Mouse (Mus musculus): Measurements from ENCODE around the gene Wdpcp. TPM values are rescaled to one million over a fixed set of nuclear protein-coding genes. Genes with fewer than 3 reads are reported as not detected.
"Not testable (repeated sequence)": the region's sequence is repeated elsewhere in the genome, so short reads cannot be mapped to it uniquely, and the experiment has no call there.

Gene Wdpcp
- total RNA-seq (2021) = 10 to 100 TPM; 11.1 to 13.8 TPM

DNA sequence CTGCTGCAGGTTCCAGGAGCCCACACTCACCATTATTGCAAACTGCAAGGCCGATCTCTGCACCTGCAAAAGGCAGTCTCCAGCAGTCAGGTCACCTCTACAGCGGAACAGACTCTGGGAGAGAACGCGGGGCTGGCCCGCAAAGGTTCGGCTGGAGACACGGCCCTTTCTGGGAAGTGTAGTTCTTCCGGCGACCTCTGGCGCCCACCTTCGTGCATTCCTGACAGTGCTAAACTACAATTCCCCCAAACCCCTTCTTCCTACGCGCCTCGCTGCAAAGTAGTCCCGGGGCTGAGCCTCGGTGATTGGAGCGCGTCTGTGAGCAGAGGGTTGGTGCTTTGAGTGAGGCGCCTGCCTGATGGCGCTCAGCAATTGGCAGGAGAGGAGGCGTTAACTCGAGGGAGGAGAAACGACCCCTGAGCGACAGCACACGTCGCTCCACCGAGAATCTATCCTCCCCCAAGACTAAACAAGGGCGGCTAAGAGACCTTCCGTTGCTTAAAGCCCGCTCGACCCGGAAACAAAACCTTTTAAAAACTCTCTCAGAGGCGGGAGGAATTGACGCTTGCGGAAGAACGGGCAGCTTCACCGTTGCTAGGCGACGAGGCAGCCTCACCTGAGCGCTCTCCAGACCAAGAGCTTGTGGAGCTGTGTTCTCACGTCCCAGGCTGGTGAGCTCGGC is at the start of gene Wdpcp, which contains the start of gene Mdh1:
Gene Wdpcp (plus strand): TSS at position 536 of the 682 bp plus-strand sequence.
Gene Mdh1 (minus strand): TSS at position 668 of the 682 bp plus-strand sequence.
- peak; percentile 96 to 97 for DNase-seq (ENCODE audit: low spot score in 2 of 2)
- intact Hi-C loops (cut with DNase I) = loop anchor here (5.0 kb wide), 1 partner anchor 430 kb away; the partner anchor contains the start of gene Otx1

DNA sequence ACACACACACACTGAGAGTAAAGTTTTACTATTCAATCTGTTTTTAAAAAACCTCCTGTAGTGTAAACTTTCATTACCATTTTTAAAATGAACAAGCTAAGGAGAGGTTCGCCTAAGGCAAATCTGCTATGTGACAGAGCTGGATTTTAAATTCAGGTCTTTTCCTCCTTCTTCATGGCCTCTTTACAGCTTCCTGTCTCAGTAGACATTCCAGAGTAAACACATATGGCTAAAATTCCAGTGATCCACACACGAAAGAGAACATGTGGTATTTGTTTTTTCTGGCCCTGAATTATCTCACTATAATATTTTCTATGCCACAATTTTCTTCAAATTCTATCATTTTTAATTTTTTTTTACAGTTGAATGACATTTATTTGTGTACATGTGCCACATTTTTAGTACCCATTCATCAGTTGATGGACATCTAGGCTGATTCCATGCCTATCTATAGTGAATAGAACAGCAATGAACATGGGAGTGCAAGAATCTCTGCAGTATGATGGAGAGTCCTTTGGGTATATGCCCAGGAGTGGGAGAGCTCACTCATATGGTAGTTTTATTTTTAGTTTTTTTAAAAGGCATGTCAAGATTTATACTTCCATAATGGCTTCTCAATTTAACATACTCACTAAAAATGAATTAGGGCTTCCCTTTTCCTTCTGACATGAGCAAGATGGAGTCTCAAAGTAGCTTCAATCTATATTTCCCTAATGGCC is 43.2 kb upstream of the Wdpcp start:
- DNase-seq (ENCODE audit: low spot score in 2 of 2) = no peak
- intact Hi-C loops (cut with DNase I) = no loop called here

- intact Hi-C loops (cut with DNase I); DNase-seq (ENCODE audit: low spot score in 2 of 2): not testable (repeated sequence)
Observed at GRCm38 (mm10) chr11:21530856-21531255, 41.2 kb upstream of the Wdpcp start.

GRCm38 (mm10) chr11:21540072-21540471 is 32.0 kb upstream of the Wdpcp start:
- intact Hi-C loops (cut with DNase I) = no loop called here
- no peak for DNase-seq (ENCODE audit: low spot score in 2 of 2)

GRCm38 (mm10) chr11:21540622-21541021 is 31.4 kb upstream of the Wdpcp start:
- intact Hi-C loops (cut with DNase I) = no loop called here
- DNase-seq (ENCODE audit: low spot score in 2 of 2) = no peak

- intact Hi-C loops (cut with DNase I) = no loop called here
- no peak for DNase-seq (ENCODE audit: low spot score in 2 of 2)
Observed at GRCm38 (mm10) chr11:21542731-21543130, 29.3 kb upstream of the Wdpcp start.

- DNase-seq (ENCODE audit: low spot score in 2 of 2) = peak in 1 of 2 experiments; percentile 22
- intact Hi-C loops (cut with DNase I) = no loop called here
Observed at GRCm38 (mm10) chr11:21545021-21545420, 27.0 kb upstream of the Wdpcp start.

- intact Hi-C loops (cut with DNase I) = no loop called here
- no peak for DNase-seq (ENCODE audit: low spot score in 2 of 2)
Observed at GRCm38 (mm10) chr11:21545951-21546350, 26.1 kb upstream of the Wdpcp start.

DNA sequence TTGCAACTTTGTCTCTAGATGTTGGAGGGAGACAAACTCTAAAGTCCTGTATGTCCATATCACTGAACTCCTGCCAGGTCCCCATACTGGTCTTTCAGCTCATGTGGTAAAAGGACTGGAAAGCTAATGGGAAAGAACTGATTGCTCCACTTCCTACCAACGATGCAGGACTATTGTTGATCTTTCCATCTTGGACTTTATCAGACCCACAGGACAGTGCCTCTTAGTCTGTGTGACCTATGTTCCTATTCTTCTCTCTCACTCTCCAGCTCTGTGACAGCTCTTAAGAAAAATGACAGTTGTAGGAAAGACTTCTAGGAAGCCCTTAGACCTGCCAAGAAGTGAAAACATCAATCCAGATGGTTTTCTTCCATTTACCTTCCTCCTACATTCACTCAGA is 25.4 kb upstream of the Wdpcp start:
- intact Hi-C loops (cut with DNase I) = no loop called here
- no peak for DNase-seq (ENCODE audit: low spot score in 2 of 2)

DNA sequence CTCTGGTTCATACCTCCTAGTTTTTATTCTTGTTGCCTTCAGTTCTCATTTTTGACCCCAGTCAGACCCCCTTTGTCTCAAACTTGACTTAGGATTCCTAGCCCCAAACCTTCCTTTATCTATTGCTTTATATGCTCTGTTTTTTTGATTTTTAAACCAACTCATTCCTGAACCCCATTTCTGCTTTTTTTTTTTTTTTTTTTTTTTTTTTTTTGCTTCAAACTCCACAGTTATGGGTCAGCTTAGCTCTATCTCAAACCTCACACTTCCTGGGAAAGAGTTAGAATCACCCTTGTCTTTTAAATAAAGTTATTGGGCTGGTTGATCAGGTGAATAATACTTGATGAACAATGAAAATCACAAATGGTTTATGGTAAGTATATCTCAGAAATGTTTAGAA is 24.5 kb upstream of the Wdpcp start:
- DNase-seq (ENCODE audit: low spot score in 2 of 2) = no peak
- intact Hi-C loops (cut with DNase I) = no loop called here

DNA sequence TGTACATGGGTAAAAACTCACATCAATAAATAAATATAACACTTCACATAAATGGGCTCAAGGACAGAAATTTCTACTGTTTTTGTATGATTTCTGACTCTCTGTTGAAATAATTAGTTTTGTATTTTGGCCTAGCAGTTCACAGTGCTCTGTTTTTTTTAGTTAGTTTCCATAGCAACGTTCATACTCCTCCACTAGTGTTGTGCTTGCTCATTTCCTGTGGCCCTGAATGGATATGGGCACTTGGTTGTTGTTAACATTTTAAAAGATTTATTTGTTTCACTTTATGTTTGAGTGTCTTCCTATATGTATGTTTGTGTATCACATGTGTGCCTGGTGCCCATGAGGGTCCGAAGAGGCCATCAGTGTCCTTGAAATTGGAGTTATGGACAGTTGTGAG is 23.0 kb upstream of the Wdpcp start:
- intact Hi-C loops (cut with DNase I) = no loop called here
- DNase-seq (ENCODE audit: low spot score in 2 of 2) = no peak

DNA sequence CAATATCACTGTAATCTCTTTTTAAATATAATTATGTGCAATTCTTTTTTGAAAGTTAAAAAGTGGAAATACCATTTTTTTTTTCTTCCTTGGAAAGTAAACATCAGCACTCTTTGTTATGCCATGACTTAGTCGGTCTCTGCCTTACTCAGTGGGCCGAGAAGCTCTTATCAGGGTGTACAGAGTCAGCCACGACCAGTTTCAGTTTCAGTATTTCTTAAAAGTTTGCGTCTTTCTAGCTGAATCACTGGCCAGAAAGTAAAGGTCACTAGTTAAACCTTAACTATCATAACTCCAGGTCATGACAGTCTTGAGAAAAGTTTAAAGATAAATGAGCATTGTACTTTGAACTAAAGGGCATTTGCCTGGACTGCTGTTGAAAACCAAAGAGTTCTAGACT is 22.3 kb upstream of the Wdpcp start:
- no peak for DNase-seq (ENCODE audit: low spot score in 2 of 2)
- intact Hi-C loops (cut with DNase I) = no loop called here

DNA sequence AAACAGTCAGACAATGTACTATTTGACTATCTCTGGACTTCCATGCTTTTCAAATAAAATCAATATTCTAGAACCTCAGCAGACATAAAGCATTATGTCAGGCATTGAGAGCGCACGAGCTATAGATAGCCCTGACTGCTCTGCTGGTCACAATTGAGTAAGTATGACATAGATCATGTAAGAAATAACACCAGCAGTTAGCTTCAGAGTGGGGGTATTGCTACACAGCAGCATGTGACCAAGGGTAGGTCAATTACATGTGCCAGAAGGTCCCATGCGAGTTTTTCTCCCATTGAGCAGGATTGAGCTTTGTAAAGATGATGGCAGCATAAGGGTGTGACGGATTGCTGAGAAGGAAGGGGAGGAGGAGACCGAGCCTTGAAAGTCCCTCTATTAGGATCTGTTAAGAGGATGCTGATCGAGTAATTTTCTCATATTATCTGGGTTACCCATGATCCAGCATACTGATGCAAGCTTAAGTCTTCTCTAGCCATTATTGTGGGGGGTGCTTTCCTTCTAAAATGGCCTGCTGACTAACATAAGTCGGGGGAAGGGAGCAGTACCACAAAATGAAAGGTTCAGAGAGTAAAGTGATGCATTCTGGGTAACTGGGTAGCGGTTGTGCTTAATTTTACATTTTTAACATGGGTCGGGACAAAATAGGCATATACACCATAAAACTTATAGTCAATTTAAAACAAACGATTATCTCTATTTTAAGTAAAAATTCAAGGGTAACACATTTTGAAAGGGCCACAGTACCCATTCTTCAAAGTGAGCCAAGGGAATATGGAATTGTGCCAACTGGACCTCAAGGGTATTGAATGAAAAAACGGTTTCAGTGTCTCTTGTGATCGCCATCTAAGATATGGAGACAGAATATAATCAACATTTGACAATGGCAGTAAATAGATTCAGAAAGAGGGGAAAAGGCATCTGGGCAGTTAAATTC is 21.5 kb upstream of the Wdpcp start:
- no peak for DNase-seq (ENCODE audit: low spot score in 2 of 2)
- intact Hi-C loops (cut with DNase I) = no loop called here

- no peak for DNase-seq (ENCODE audit: low spot score in 2 of 2)
- intact Hi-C loops (cut with DNase I) = no loop called here
Observed at GRCm38 (mm10) chr11:21552049-21552448, 20.0 kb upstream of the Wdpcp start.

DNA sequence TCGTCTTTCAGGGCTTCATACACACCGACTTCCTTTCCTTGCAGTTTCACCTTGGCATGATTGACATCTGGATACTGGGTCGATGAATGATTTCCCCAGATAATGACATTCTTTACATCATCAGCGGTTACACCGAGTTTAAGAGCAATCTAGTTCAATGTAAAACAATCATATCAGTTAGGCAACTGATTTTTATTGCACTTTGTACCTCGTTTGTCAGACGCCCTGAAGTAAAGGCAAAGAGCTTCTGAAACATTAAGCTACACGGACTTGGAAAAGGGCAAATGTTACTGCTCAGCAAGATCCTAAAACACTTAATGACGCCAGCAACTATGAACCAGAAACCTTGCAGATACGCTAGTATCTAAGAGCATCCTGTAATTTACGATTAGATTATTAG is 12.3 kb upstream of the Wdpcp start:
- no peak for DNase-seq (ENCODE audit: low spot score in 2 of 2)
- intact Hi-C loops (cut with DNase I) = loop anchor here (10.0 kb wide), 1 partner anchor 185 kb away; the partner anchor contains the start of gene Ugp2

GRCm38 (mm10) chr11:21561347-21561746 is 10.7 kb upstream of the Wdpcp start:
- intact Hi-C loops (cut with DNase I) = loop anchor here (10.0 kb wide), 1 partner anchor 187 kb away; the partner anchor contains the start of gene Ugp2
- DNase-seq (ENCODE audit: low spot score in 2 of 2) = peak; percentile 21 to 39

DNA sequence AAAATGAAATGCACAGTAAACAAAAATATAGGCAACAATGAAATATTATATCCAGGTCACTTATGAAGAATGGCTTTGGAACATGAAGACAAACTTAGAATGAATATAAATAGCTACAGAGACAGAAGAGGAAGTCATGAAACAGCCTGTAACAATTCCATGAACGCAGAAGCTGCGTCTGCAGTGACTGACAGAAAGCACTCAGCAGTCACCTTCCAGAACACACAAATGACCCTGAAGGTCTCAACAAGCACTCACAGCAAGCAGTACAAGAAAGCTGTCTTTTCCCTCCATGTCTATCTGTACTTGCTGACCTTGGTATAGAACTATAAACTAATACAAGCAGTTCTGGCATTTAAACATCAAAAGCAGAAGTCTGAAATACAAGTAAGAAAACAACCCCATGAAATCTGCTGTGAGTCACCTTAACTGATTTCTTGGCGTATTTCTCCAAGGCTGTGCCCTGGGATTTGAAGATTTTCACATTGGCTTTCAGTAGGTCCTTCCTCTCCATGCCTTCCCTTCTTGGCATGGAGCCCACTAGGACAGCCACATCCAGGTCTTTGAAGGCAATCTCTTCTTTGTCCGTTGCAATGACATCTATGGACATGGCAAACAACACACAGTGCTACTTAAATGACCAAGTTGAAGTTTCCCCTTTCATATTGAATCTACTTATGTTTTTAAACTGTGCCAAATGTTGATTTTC is 8.3 kb upstream of the Wdpcp start:
- intact Hi-C loops (cut with DNase I) = loop anchor here (10.0 kb wide), 1 partner anchor 189 kb away; the partner anchor contains the start of gene Ugp2
- DNase-seq (ENCODE audit: low spot score in 2 of 2) = no peak

- no peak for DNase-seq (ENCODE audit: low spot score in 2 of 2)
- intact Hi-C loops (cut with DNase I) = loop anchor here (10.0 kb wide), 1 partner anchor 190 kb away; the partner anchor contains the start of gene Ugp2
Observed at GRCm38 (mm10) chr11:21564681-21565405, 7.2 kb upstream of the Wdpcp start.
